Mouse (Mus musculus) natural killer cell, adult 2 months (primary cell): ENCODE data around the gene Lcn8.
A peak's percentile ranks its signal among the peaks of the same experiment; 100 is the strongest.

Experiments
- DNase-seq, 2 experiments: peaks; one replicate each; pipeline ENCODE4 v3.0.0; 2022; ENCODE audit warnings: low spot score in 2 of 2

Lcn8 gene

GRCm38 (mm10) chr2:25652902-25653301 is at the start of gene Lcn8:
Gene Lcn8 (plus strand): TSS chr2:25653120.
- no peak for DNase-seq

- peak; percentile 80 to 85 for DNase-seq
Observed at GRCm38 (mm10) chr2:25607761-25608622, 44.9 kb upstream of the Lcn8 start, which contains the start of gene Rabl6. Gene Rabl6 (minus strand): TSS chr2:25608521.

GRCm38 (mm10) chr2:25608671-25609070 is 44.2 kb upstream of the Lcn8 start:
- no peak for DNase-seq

- no peak for DNase-seq
Observed at GRCm38 (mm10) chr2:25616398-25616797, 36.5 kb upstream of the Lcn8 start.

- DNase-seq, result no peak
Observed at GRCm38 (mm10) chr2:25617578-25617977, 35.3 kb upstream of the Lcn8 start, which contains the start of gene Ccdc183. Gene Ccdc183 (minus strand): TSS chr2:25617678.

- DNase-seq, result no peak
Observed at GRCm38 (mm10) chr2:25620386-25620785, 32.5 kb upstream of the Lcn8 start.

GRCm38 (mm10) chr2:25620852-25621228 is 32.1 kb upstream of the Lcn8 start:
- no peak for DNase-seq

GRCm38 (mm10) chr2:25621229-25622200 is 31.4 kb upstream of the Lcn8 start, which contains the start of gene Tmem141:
Gene Tmem141 (minus strand): TSS chr2:25622005.
- peak; percentile 80 to 88 for DNase-seq

- no peak for DNase-seq
Observed at GRCm38 (mm10) chr2:25625986-25626385, 26.9 kb upstream of the Lcn8 start.

- DNase-seq, result no peak
Observed at GRCm38 (mm10) chr2:25627811-25628210, 25.1 kb upstream of the Lcn8 start, which contains the start of gene Fcna. Gene Fcna (minus strand): TSS chr2:25628030.

- no peak for DNase-seq
Observed at GRCm38 (mm10) chr2:25628738-25629137, 24.2 kb upstream of the Lcn8 start.

- DNase-seq, result no peak
Observed at GRCm38 (mm10) chr2:25633616-25634015, 19.3 kb upstream of the Lcn8 start.

GRCm38 (mm10) chr2:25634046-25634445 is 18.9 kb upstream of the Lcn8 start:
- no peak for DNase-seq

GRCm38 (mm10) chr2:25639890-25640289 is 13.0 kb upstream of the Lcn8 start:
- DNase-seq, result peak; percentile 14 to 22

- no peak for DNase-seq
Observed at GRCm38 (mm10) chr2:25654502-25654901, 1.6 kb downstream of the Lcn8 start.

GRCm38 (mm10) chr2:25656691-25657090 is 3.8 kb downstream of the Lcn8 start:
- no peak for DNase-seq

GRCm38 (mm10) chr2:25657246-25657645 is 4.3 kb downstream of the Lcn8 start:
- no peak for DNase-seq

GRCm38 (mm10) chr2:25657652-25658051 is 4.7 kb downstream of the Lcn8 start, which contains the start of gene Lcn5:
Gene Lcn5 (plus strand): TSS chr2:25657952.
- DNase-seq, result no peak

- DNase-seq, result no peak
Observed at GRCm38 (mm10) chr2:25660279-25660678, 7.4 kb downstream of the Lcn8 start.

GRCm38 (mm10) chr2:25661245-25661970 is 8.5 kb downstream of the Lcn8 start:
- no peak for DNase-seq

- peak in 1 of 2 experiments; percentile 34 for DNase-seq
Observed at GRCm38 (mm10) chr2:25663511-25663910, 10.6 kb downstream of the Lcn8 start.
